Mouse (Mus musculus) megakaryocyte-erythroid progenitor cell, adult 5-6 weeks (primary cell): Measurements from ENCODE around the gene Mlf2. TPM values are rescaled to one million over a fixed set of nuclear protein-coding genes. Genes with fewer than 3 reads are reported as not detected.

ENCODE experiments used
- ATAC-seq: replicated peaks from 2 replicates; pipeline ENCODE4 v1.8.0; 2016; ENCODE audit warnings: mild to moderate bottlenecking, inconsistent platforms; ENCODE audit not compliant: severe bottlenecking, poor library complexity, low FRiP score, low TSS enrichment
- total RNA-seq, 2 experiments: library from RNA; stranded (forward) in 1 of 2; stranded (reverse) in 1 of 2; fragments of 200-1000, 215-1000 nt in 1 of 2; fragments of >200 nt in 1 of 2; fragmentation: Nextera tagmentation in 1 of 2; gene quantifications; 2 replicates each; pipeline ENCODE4 v1.2.3; 2014 to 2017

Mlf2 gene
- total RNA-seq, 2 experiments from 2014 or later: 99.1 to 117 TPM

- ATAC-seq: no peak
Measured at GRCm38 (mm10) chr6:124910032-124910431, 21.2 kb upstream of the Mlf2 start.

GRCm38 (mm10) chr6:124911533-124912218 is 19.5 kb upstream of the Mlf2 start, which contains the start of gene Lag3:
Gene Lag3, minus strand, starts transcription at chr6:124911705.
- no peak for ATAC-seq

GRCm38 (mm10) chr6:124913214-124913613 is 18.0 kb upstream of the Mlf2 start:
- ATAC-seq: no peak

DNA sequence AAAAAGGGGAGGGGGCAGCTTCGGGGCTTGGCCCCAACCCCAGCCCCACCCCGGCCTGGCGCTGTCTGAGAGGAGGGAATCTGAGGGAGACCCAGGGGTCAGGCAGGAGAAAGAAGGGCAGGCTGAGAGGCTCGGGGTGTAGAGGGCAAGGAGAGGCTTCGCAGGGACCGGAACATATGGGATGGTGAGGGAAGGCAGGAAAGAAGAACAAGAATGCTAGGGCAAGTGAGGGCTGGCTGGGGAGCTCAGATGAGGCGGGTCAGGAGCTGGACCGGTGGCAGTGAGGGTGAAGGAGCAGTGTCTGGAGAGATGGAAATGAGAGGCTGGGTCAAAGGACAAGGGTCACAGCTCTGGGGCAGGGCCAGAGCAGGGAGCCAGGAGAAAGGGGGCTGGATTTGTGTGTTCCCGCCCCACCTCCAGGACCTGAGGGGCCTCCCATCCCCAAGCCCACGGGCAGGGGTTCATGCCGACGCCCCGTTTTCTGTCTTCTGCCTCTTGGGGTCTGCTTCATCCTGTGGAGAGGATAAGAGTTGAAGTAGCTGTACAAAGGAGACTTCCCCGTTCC is 17.4 kb upstream of the Mlf2 start:
- no peak for ATAC-seq

DNA sequence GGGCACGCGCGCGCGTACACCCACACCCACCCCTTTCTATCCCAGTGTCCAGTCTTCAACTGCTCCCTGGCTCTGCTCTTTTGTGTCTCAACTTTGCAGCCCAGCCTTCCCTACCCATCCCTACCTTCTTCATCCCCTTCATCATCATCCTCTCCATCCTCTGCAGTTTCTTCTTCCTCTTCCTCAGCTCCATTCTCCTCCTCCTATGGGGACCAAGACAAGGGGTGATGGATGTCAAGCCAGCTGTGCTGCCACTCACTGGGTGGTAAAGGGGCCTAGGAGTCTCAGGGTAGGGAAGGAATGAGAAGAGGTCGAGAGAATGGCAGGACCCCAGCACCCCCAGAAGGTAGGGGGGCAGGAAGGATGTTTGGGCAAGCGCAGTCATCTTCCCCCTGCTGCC is 16.7 kb upstream of the Mlf2 start:
- no peak for ATAC-seq

GRCm38 (mm10) chr6:124915160-124915941 is 15.8 kb upstream of the Mlf2 start:
- ATAC-seq: no peak

GRCm38 (mm10) chr6:124915942-124916694 is 15.1 kb upstream of the Mlf2 start:
- no peak for ATAC-seq

- ATAC-seq: peak; percentile 73
Measured at GRCm38 (mm10) chr6:124916695-124917517, 14.3 kb upstream of the Mlf2 start.

DNA sequence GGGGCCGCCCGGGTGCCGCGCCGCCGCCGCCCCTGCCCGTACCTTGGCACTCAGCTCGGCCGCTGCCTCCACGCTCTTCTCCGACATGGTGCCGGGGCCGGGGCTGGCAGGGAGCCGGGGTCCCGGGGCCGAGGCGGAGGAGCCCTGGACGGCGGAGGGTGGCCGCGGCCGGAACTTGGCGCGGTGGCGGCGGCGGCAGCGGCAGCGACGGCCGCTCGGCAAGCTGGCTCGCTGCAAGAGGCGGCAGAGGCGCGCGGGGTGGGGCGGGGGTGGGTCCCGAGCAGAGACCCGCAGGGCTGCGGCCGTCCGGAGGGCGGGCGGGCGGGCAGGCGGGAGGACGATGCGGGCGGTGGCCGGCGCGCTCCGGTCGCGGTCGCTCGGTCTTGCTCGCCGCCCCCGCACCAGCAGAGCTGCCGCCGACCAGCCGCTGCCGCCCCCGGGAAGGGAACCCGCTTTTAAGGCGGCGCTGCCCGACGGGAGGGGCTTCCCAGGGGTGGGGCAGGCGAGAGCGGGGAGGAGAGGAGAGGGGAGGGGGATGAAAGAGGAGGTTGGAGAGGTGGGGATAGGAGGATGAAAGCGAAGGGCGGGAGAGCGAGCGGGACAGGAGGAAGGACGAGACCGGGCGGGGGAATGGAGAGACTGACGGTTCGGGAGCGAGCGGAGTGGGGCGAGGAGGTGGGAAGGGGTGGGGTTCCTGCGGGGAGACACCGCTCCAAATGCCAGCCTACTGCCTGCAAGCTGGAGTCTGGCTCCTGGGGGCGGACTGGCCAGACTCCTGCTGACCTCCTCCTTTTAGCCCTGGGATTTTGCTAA is 13.5 kb upstream of the Mlf2 start:
- no peak for ATAC-seq

DNA sequence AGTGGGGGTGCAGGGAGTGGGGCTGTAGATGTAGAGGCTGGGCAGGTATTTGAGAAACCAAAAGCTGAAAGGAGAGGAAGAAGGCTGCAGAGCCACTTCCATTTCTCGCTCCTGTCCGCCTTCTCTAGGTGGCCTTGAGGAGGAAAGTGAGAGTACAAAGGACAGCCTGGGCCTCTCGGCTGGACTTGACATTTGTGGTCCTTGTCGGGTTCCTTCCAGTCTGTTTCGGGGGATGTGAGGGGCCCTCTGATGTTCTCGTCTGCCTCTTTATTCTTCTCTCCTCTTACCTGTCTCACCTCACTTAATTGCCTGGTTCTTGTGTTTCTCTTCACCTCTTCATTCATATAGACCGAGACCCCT is 12.9 kb upstream of the Mlf2 start:
- no peak for ATAC-seq

GRCm38 (mm10) chr6:124918890-124919627 is 12.1 kb upstream of the Mlf2 start:
- ATAC-seq: no peak

DNA sequence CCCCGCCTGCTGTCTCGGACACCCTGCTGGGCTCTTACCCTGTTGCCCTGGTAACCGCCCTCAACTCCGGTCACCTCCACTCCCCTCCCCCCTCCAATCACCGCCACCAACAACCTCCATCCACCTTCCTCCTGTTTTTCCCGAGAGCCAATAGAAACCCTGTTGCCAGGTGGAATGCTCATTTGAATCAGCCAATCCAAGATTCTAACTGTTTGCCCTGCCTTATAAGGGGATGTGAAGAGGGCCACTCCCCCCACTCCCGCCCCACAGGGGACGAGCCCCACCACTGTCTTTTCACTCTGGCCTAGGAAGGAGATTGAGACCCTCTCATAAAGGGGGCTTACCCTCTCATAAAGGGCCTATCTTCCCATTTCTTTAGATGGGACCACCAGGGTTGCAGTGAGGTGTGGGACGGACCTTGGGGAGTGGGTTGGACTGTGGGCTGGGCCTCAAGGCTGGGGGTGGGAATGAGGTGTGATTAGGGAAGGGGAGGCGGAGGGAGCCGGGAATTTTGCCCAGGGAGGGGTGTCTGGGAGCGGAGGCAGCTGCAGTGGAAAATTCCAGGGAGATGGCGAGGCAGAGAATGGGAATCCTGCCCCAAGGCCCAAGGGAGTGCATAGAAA is 11.4 kb upstream of the Mlf2 start, which contains the start of gene Ptms:
Ptms (minus strand) TSS at position 409 of the 623 bp plus-strand sequence.
- ATAC-seq: peak; percentile 45; the same call in 1 of the 2 replicates

GRCm38 (mm10) chr6:124920318-124921085 is 10.7 kb upstream of the Mlf2 start:
- ATAC-seq: no peak

GRCm38 (mm10) chr6:124921539-124921938 is 9.6 kb upstream of the Mlf2 start:
- ATAC-seq: no peak

DNA sequence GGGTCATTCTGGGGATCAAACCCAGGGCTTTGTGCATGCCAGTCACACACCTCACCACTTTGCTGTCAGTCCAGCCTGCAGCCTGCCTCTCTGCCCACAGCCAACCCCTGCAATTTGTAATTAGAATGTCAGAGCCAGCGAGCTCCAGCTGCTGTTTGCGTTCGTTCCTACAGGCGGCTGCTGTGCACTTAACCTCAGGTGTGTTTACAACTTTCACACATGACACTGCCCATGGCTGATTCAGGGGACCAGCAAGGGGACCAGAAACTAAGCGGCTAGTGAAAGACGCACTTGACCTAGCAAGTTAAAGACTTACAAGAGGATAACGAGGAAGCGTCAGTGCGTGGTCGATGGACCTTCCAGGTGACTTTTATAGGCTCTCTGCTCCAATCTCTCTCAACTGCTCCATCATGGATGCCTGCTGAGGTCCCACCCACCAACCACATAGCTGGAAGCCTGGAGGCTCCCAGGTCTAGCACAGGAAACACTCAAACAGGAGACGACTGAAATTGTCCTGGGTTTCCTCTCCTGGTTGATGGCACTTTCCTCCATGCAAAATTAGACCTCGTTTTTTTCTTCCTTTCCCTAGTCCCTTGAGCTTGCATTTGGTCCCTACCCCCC is 5.9 kb upstream of the Mlf2 start:
- ATAC-seq: 0 out of 2 replicates have a peak, but pooled peaks have one; percentile 15

GRCm38 (mm10) chr6:124925941-124926340 is 5.2 kb upstream of the Mlf2 start:
- no peak for ATAC-seq
